Comparison of ENCODE assay signal across 17 mouse cellular contexts in genomic region chr12:107859750-107860149, GRCm38 (mm10).
DNase-seq lines count a peak whose midpoint lies in the region; ATAC-seq and TF ChIP-seq lines count a peak whose summit lies in the region.
"Had no signal": no experiment of that assay in that cellular context is flagged by ENCODE, and none has a peak within 500 bp of the region (broad histone marks: within the 10 kb centered on the region; RNA-seq: fewer than 3 reads in every experiment).

No protein-coding gene starts in this region.

- H3K27ac ChIP-seq in limb, embryonic 12.5 days = no peak overlapping the region
- no peak overlapping the region for H3K27ac ChIP-seq in limb, embryonic 10.5 days
- H3K27ac ChIP-seq in embryonic facial prominence, embryonic 10.5 days (replicated peaks) = peak overlapping the region; percentile 40; the same call in 1 of the 2 replicates
- H3K27ac ChIP-seq in forebrain, postnatal 0 days (ENCODE audit: low read depth, low read length) = peak overlapping the region; percentile 36
- H3K27ac ChIP-seq in gastrocnemius, adult 2 months = no peak overlapping the region
- H3K27ac ChIP-seq: heart, embryonic 15.5 days; hindbrain, embryonic 13.5 days; liver, embryonic 14.5 days; macrophage had no signal

- H3K4me1 ChIP-seq in limb, embryonic 12.5 days (replicated peaks) = peaks cover 15% of the 10 kb centered on the region
- H3K4me1 ChIP-seq in limb, embryonic 10.5 days = peaks cover 20% of the 10 kb centered on the region
- H3K4me1 ChIP-seq in embryonic facial prominence, embryonic 10.5 days = peaks cover 17% of the 10 kb centered on the region
- H3K4me1 ChIP-seq in forebrain, postnatal 0 days (ENCODE audit: insufficient read depth) = no peaks in the 10 kb centered on the region
- H3K4me1 ChIP-seq: heart, embryonic 15.5 days had no signal

- no peak overlapping the region for H3K4me3 ChIP-seq in limb, embryonic 12.5 days (replicated peaks)
- no peak overlapping the region for H3K4me3 ChIP-seq in limb, embryonic 10.5 days
- no peak overlapping the region for H3K4me3 ChIP-seq in embryonic facial prominence, embryonic 10.5 days
- no peak overlapping the region for H3K4me3 ChIP-seq in forebrain, postnatal 0 days (ENCODE audit: low read depth, low read length)
- H3K4me3 ChIP-seq in gastrocnemius, adult 2 months = no peak overlapping the region
- H3K4me3 ChIP-seq: heart, embryonic 15.5 days; hindbrain, embryonic 13.5 days had no signal

- no peaks in the 10 kb centered on the region for H3K36me3 ChIP-seq in limb, embryonic 12.5 days
- no peaks in the 10 kb centered on the region for H3K36me3 ChIP-seq in limb, embryonic 10.5 days
- H3K36me3 ChIP-seq in embryonic facial prominence, embryonic 10.5 days (replicated peaks) = no peaks in the 10 kb centered on the region
- no peaks in the 10 kb centered on the region for H3K36me3 ChIP-seq in forebrain, postnatal 0 days (ENCODE audit: insufficient read depth)
- H3K36me3 ChIP-seq: heart, embryonic 15.5 days; hindbrain, embryonic 13.5 days had no signal

- H3K4me2 ChIP-seq in limb, embryonic 12.5 days = peak overlapping the region; percentile 0; the same call in 1 of the 2 replicates
- H3K4me2 ChIP-seq in forebrain, postnatal 0 days (ENCODE audit: low read depth) = no peak overlapping the region
- H3K4me2 ChIP-seq: heart, embryonic 15.5 days; hindbrain, embryonic 13.5 days had no signal

- no peaks in the 10 kb centered on the region for H3K27me3 ChIP-seq in limb, embryonic 12.5 days
- no peaks in the 10 kb centered on the region for H3K27me3 ChIP-seq in limb, embryonic 10.5 days (ENCODE audit: low read depth, poor library complexity, severe bottlenecking)
- 0 out of 2 replicates have a peak, but pooled peaks cover 3% of the 10 kb centered on the region for H3K27me3 ChIP-seq in embryonic facial prominence, embryonic 10.5 days (replicated peaks; ENCODE audit: low read depth, poor library complexity, severe bottlenecking)
- no peaks in the 10 kb centered on the region for H3K27me3 ChIP-seq in forebrain, postnatal 0 days (ENCODE audit: insufficient read depth, low read length)
- H3K27me3 ChIP-seq: heart, embryonic 15.5 days had no signal

- 0 out of 2 replicates have a peak, but pooled peaks cover 4% of the 10 kb centered on the region for H3K9me3 ChIP-seq in limb, embryonic 12.5 days
- H3K9me3 ChIP-seq in limb, embryonic 10.5 days (replicated peaks) = no peaks in the 10 kb centered on the region
- H3K9me3 ChIP-seq in embryonic facial prominence, embryonic 10.5 days = no peaks in the 10 kb centered on the region
- no peaks in the 10 kb centered on the region for H3K9me3 ChIP-seq in forebrain, postnatal 0 days (ENCODE audit: low read length)
- H3K9me3 ChIP-seq: heart, embryonic 15.5 days had no signal

- no peak overlapping the region; the same call in 1 of the 2 replicates for H3K9ac ChIP-seq in limb, embryonic 12.5 days (replicated peaks)
- no peak overlapping the region for H3K9ac ChIP-seq in forebrain, postnatal 0 days
- H3K9ac ChIP-seq: heart, embryonic 15.5 days; hindbrain, embryonic 13.5 days; liver, embryonic 14.5 days had no signal

- no peak for DNase-seq in limb, embryonic 10.5 days (ENCODE audit: low spot score)
- peak; percentile 15 for DNase-seq in brain, adult 2 months (ENCODE audit: low read depth, low spot score)
- peak; percentile 32 for DNase-seq in embryonic facial prominence, embryonic 10.5 days (ENCODE audit: low spot score)
- peak; percentile 56 for DNase-seq in forebrain, postnatal 0 days
- no peak for DNase-seq in lung, adult 18-20 months
- DNase-seq in gastrocnemius, adult 2 months = no peak
- DNase-seq: adrenal gland, adult 8-10 months; cerebellum, adult 11 months; cerebellum, postnatal 10 days; gastrocnemius, postnatal 25 days; kidney, postnatal 4 days; thymus, postnatal 36 days had no signal

- ATAC-seq in limb, embryonic 12.5 days (ENCODE audit: insufficient number of reproducible peaks, insufficient read depth, low FRiP score, low TSS enrichment, low read depth) = no peak
- peak; percentile 47; the same call in 1 of the 2 replicates for ATAC-seq in forebrain, postnatal 0 days

- TF ChIP-seq CTCF in forebrain, postnatal 0 days (IDR thresholded peaks at IDR 0.05; ENCODE audit: low read depth) = 0 out of 2 replicates have a peak, but pooled peaks have one; percentile 23
- TF ChIP-seq CTCF in gastrocnemius, adult 2 months (IDR thresholded peaks at IDR 0.05) = no peak

- intact Hi-C loops in gastrocnemius, adult 2 months (cut with DNase I) = no loop called here

- 21% methylated on average over 8 of the region's 8 CpGs for WGBS in limb, embryonic 12.5 days
- 31% methylated on average over 8 of the region's 8 CpGs for WGBS in limb, embryonic 10.5 days
- WGBS in embryonic facial prominence, embryonic 10.5 days = 35% methylated on average over 8 of the region's 8 CpGs
- WGBS in forebrain, postnatal 0 days = 9% methylated on average over 8 of the region's 8 CpGs

Comparison
In these comparisons a context has a peak if more than half of its experiments do, and no peak if none do; other contexts are left out.
1. H3K27ac ChIP-seq: peak in embryonic facial prominence, embryonic 10.5 days (single experiment) and forebrain, postnatal 0 days (single experiment); none in limb, embryonic 12.5 days (single experiment), limb, embryonic 10.5 days (single experiment) and gastrocnemius, adult 2 months (single experiment).
2. DNase-seq: peak in brain, adult 2 months (single experiment), embryonic facial prominence, embryonic 10.5 days (single experiment) and forebrain, postnatal 0 days (single experiment); none in limb, embryonic 10.5 days (single experiment), lung, adult 18-20 months (0 of 2) and gastrocnemius, adult 2 months (single experiment).